Mouse (Mus musculus): ENCODE results near the gene Tmem185b. TPM values are rescaled to one million over a fixed set of nuclear protein-coding genes. Genes with fewer than 3 reads are reported as not detected.

The Tmem185b gene
- polyA plus RNA-seq, 1 experiment from 2014 or later: 32.6 TPM

GRCm38 (mm10) chr1:119504260-119505062 lies 21.5 kb upstream of the Tmem185b start, which contains the start of gene Ralb:
Ralb (minus strand) TSS chr1:119504794.
- Histone ChIP-seq H3K27me3 (no peaks in the 10 kb centered on the region), H3K27ac (peak within 1 kb of the TSS; percentile 85), H3K4me3 (peak within 1 kb of the TSS; percentile 73), H3K4me2 (peak within 1 kb of the TSS; percentile 58), H3K4me1 (peaks cover 54% of the 10 kb centered on the region), H3K9ac (peak within 1 kb of the TSS; percentile 76), H3K36me3 (peaks cover 15% of the 10 kb centered on the region; the same call in 1 of the 2 replicates), H3K9me3 (no peaks in the 10 kb centered on the region)
- under 1% methylated on average over 57 of the region's 57 CpGs for WGBS
- peak; percentile 96 for ATAC-seq (ENCODE audit: borderline replicate concordance, extremely low read depth, low FRiP score, low TSS enrichment)

- H3K9me3 ChIP-seq: no peaks in the 10 kb centered on the region
- peaks cover 11% of the 10 kb centered on the region; the same call in 1 of the 2 replicates for H3K36me3 ChIP-seq
- no peak overlapping the region for H3K4me2 ChIP-seq
- no peak for ATAC-seq (ENCODE audit: borderline replicate concordance, extremely low read depth, low FRiP score, low TSS enrichment)
- no peak overlapping the region for H3K9ac ChIP-seq
- H3K4me3 ChIP-seq: no peak overlapping the region
- H3K27ac ChIP-seq: peak overlapping the region; percentile 9; the same call in 1 of the 2 replicates
- H3K4me1 ChIP-seq: peaks cover 63% of the 10 kb centered on the region
- H3K27me3 ChIP-seq: no peaks in the 10 kb centered on the region
- 76% methylated on average over 3 of the region's 3 CpGs for WGBS
These were observed 20.0 kb upstream of the Tmem185b start for GRCm38 (mm10) chr1:119505951-119506350.

DNA sequence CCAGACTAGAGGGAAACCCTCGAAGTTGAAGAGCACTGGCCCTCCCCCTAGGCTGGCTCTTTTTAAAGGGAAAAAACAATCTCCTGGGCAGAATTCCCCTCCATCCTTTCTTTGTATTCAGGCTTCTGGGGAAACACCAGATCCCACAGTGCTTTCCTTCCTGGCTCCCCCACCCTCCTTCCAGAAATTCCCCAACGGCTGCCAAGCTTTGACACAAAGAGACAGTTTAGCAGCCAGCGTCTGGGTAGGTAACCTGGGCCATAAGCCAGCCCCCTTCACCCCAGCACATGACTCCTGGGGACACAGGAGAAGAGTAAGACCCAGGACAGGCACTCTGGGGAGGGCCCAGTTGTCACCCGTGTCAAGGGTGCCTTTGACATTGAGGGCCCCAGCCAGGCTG lies 17.4 kb upstream of the Tmem185b start:
- Histone ChIP-seq H3K36me3 (no peaks in the 10 kb centered on the region), H3K4me3 (no peak overlapping the region), H3K27me3 (no peaks in the 10 kb centered on the region), H3K4me2 (no peak overlapping the region), H3K9me3 (no peaks in the 10 kb centered on the region), H3K9ac (no peak overlapping the region), H3K27ac (peak overlapping the region; percentile 82), H3K4me1 (peaks cover 49% of the 10 kb centered on the region)
- ATAC-seq (ENCODE audit: borderline replicate concordance, extremely low read depth, low FRiP score, low TSS enrichment): no peak
- WGBS: 23% methylated on average over 4 of the region's 4 CpGs

- Histone ChIP-seq H3K9ac (no peak overlapping the region), H3K4me2 (no peak overlapping the region), H3K4me1 (peaks cover 49% of the 10 kb centered on the region), H3K27ac (peak overlapping the region; percentile 82), H3K36me3 (no peaks in the 10 kb centered on the region), H3K4me3 (no peak overlapping the region), H3K27me3 (no peaks in the 10 kb centered on the region), H3K9me3 (no peaks in the 10 kb centered on the region)
- 83% methylated on average over 7 of the region's 7 CpGs for WGBS
- ATAC-seq (ENCODE audit: borderline replicate concordance, extremely low read depth, low FRiP score, low TSS enrichment): no peak
These were observed 16.5 kb upstream of the Tmem185b start for GRCm38 (mm10) chr1:119509474-119509873.

DNA sequence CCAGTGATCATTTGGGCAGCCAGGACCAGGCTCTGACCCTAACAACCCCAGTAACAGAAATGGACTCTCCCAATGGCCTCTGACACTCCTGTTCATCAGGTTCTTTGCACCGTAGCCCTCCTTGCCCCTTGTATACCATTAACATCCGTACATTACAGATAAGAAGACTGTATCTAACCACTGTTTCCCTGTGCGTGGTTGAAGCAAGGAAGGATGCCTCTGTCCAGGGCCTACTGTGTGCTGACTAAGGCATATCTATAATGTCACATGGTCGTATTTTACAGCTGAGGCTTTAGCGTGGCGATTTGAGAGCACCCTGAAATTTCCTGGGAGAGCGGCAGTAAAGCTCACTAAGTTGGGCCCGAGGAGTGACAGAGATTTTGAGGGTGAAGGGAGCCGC lies 15.6 kb upstream of the Tmem185b start:
- peak overlapping the region; percentile 7; the same call in 1 of the 2 replicates for H3K4me2 ChIP-seq
- H3K27me3 ChIP-seq: no peaks in the 10 kb centered on the region
- no peaks in the 10 kb centered on the region for H3K36me3 ChIP-seq
- H3K27ac ChIP-seq: peak overlapping the region; percentile 80
- ATAC-seq (ENCODE audit: borderline replicate concordance, extremely low read depth, low FRiP score, low TSS enrichment): no peak
- no peaks in the 10 kb centered on the region for H3K9me3 ChIP-seq
- WGBS: 48% methylated on average over 9 of the region's 9 CpGs
- peaks cover 43% of the 10 kb centered on the region for H3K4me1 ChIP-seq
- no peak overlapping the region for H3K4me3 ChIP-seq
- H3K9ac ChIP-seq: no peak overlapping the region

DNA sequence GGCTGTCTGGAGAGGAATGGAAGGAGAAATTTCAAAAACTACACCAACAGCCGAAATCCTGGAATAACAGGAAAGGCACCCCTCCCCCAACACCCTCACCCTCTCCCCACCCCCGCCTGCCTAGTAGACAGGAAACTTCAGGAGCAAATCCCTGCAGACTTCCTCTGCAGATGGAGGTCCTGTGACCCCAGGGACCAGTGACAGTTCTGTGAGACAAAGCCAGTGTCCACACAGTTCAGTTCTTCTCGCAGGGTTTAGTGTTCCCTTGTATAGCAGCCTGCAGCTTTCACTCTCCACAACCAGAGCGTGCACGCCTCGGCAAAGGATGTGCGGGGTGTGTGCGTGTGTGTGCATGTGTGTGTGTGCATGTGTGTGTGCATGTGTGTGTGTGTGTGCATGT lies 15.1 kb upstream of the Tmem185b start:
- peak; percentile 15; the same call in 1 of the 2 replicates for ATAC-seq (ENCODE audit: borderline replicate concordance, extremely low read depth, low FRiP score, low TSS enrichment)
- H3K4me1 ChIP-seq: peaks cover 41% of the 10 kb centered on the region
- H3K9me3 ChIP-seq: no peaks in the 10 kb centered on the region
- H3K27ac ChIP-seq: peak overlapping the region; percentile 80
- H3K36me3 ChIP-seq: no peaks in the 10 kb centered on the region
- no peak overlapping the region for H3K9ac ChIP-seq
- H3K4me2 ChIP-seq: peak overlapping the region; percentile 7; the same call in 1 of the 2 replicates
- 60% methylated on average over 8 of the region's 8 CpGs for WGBS
- no peak overlapping the region for H3K4me3 ChIP-seq
- no peaks in the 10 kb centered on the region for H3K27me3 ChIP-seq

DNA sequence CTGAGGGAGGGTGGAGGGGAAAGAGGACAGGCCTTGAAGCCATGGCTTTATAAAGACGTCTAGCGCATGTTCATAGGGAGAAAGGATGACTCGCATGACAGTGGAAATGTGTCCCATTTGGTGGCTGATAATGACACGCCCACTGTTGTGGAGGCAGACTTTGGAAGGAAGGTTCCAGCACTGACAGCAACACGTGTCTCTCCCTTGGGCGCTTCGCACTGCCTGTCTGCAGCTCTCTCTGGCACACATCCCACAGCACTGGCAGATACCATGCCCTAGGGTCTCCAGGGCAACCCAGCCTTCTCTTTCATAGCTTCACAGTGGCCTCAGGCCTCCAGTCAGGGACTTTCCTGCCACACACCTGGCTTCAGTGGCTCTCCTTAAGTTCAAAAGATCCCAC lies 7.9 kb upstream of the Tmem185b start:
- Histone ChIP-seq H3K27me3 (no peaks in the 10 kb centered on the region), H3K4me1 (peaks cover 31% of the 10 kb centered on the region), H3K9ac (no peak overlapping the region), H3K9me3 (no peaks in the 10 kb centered on the region), H3K4me2 (no peak overlapping the region), H3K4me3 (no peak overlapping the region), H3K36me3 (no peaks in the 10 kb centered on the region), H3K27ac (peak overlapping the region; percentile 29; the same call in 1 of the 2 replicates)
- no peak for ATAC-seq (ENCODE audit: borderline replicate concordance, extremely low read depth, low FRiP score, low TSS enrichment)
- 71% methylated on average over 7 of the region's 7 CpGs for WGBS

- Histone ChIP-seq H3K27me3 (no peaks in the 10 kb centered on the region), H3K36me3 (no peaks in the 10 kb centered on the region), H3K4me3 (no peak overlapping the region), H3K4me2 (no peak overlapping the region), H3K9ac (no peak overlapping the region), H3K27ac (no peak overlapping the region), H3K9me3 (no peaks in the 10 kb centered on the region), H3K4me1 (peaks cover 27% of the 10 kb centered on the region)
- no peak for ATAC-seq (ENCODE audit: borderline replicate concordance, extremely low read depth, low FRiP score, low TSS enrichment)
These were observed 7.2 kb upstream of the Tmem185b start for GRCm38 (mm10) chr1:119518786-119519185.

DNA sequence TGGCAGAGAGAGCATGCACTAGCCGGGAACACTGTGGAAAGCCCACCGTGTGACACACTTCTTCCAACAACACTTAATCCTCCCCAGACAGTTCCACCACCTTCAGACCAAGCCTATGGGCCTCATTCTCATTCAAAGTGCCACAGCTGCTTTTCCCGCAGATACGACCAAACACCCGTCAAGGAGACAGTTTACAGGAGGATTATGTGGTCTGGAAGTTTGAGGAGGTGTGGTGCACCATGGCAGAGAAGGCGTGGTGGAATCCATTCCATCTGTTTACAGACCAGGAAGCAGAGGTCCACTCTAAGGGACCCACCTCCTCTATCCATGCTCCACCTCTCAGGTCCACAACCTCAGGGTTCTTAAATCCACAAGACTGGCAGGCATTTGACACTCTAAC lies 6.7 kb upstream of the Tmem185b start:
- no peak for ATAC-seq (ENCODE audit: borderline replicate concordance, extremely low read depth, low FRiP score, low TSS enrichment)
- Histone ChIP-seq H3K27me3 (no peaks in the 10 kb centered on the region), H3K4me3 (no peak overlapping the region), H3K9me3 (no peaks in the 10 kb centered on the region), H3K4me2 (no peak overlapping the region), H3K9ac (no peak overlapping the region), H3K36me3 (no peaks in the 10 kb centered on the region), H3K4me1 (peaks cover 28% of the 10 kb centered on the region), H3K27ac (no peak overlapping the region)
- 59% methylated on average over 6 of the region's 6 CpGs for WGBS

GRCm38 (mm10) chr1:119521029-119521428 lies 4.9 kb upstream of the Tmem185b start:
- 32% methylated on average over 2 of the region's 2 CpGs for WGBS
- Histone ChIP-seq H3K9me3 (no peaks in the 10 kb centered on the region), H3K9ac (no peak overlapping the region), H3K27ac (peak overlapping the region; percentile 71), H3K27me3 (no peaks in the 10 kb centered on the region), H3K4me3 (no peak overlapping the region), H3K4me1 (peaks cover 42% of the 10 kb centered on the region), H3K4me2 (no peak overlapping the region), H3K36me3 (no peaks in the 10 kb centered on the region)
- ATAC-seq (ENCODE audit: borderline replicate concordance, extremely low read depth, low FRiP score, low TSS enrichment): peak; percentile 75

GRCm38 (mm10) chr1:119521681-119522080 lies 4.3 kb upstream of the Tmem185b start:
- H3K4me2 ChIP-seq: no peak overlapping the region
- H3K27ac ChIP-seq: peak overlapping the region; percentile 71
- 53% methylated on average over 7 of the region's 7 CpGs for WGBS
- no peak overlapping the region for H3K9ac ChIP-seq
- H3K36me3 ChIP-seq: no peaks in the 10 kb centered on the region
- H3K4me1 ChIP-seq: peaks cover 47% of the 10 kb centered on the region
- H3K27me3 ChIP-seq: no peaks in the 10 kb centered on the region
- no peaks in the 10 kb centered on the region for H3K9me3 ChIP-seq
- no peak for ATAC-seq (ENCODE audit: borderline replicate concordance, extremely low read depth, low FRiP score, low TSS enrichment)
- H3K4me3 ChIP-seq: no peak overlapping the region

DNA sequence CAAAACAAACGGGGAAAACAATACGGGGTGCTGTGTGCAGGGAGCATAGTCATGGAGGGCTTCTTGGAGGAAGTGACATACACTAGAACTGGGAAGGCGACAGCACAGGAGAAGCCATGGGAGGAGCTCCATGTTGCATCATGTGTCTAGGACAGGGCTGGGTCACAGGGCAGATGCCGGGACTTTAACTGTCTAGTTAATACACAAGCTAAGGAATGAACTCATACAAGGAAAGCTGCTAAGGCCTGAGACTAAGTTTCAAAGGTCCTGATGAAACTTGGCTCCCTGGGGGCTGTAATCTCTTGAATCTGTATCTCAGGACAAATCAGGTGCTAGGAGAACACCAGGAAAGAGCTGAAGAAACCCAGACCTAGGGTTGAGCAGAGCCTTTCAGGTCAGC lies 3.2 kb upstream of the Tmem185b start:
- H3K36me3 ChIP-seq: peaks cover 9% of the 10 kb centered on the region
- ATAC-seq (ENCODE audit: borderline replicate concordance, extremely low read depth, low FRiP score, low TSS enrichment): no peak
- peaks cover 47% of the 10 kb centered on the region for H3K4me1 ChIP-seq
- no peak overlapping the region for H3K9ac ChIP-seq
- H3K4me2 ChIP-seq: no peak overlapping the region
- H3K27me3 ChIP-seq: no peaks in the 10 kb centered on the region
- WGBS: 84% methylated on average over 4 of the region's 4 CpGs
- no peak overlapping the region for H3K27ac ChIP-seq
- H3K9me3 ChIP-seq: no peaks in the 10 kb centered on the region
- H3K4me3 ChIP-seq: no peak overlapping the region
